Mouse (Mus musculus) testis, postnatal 10 days (tissue): Measurements from ENCODE around the gene Spats2.

ENCODE experiments used
- DNase-seq: peaks from one replicate; pipeline ENCODE4 v3.0.0; 2021; ENCODE audit warnings: low spot score

Spats2 gene

DNA sequence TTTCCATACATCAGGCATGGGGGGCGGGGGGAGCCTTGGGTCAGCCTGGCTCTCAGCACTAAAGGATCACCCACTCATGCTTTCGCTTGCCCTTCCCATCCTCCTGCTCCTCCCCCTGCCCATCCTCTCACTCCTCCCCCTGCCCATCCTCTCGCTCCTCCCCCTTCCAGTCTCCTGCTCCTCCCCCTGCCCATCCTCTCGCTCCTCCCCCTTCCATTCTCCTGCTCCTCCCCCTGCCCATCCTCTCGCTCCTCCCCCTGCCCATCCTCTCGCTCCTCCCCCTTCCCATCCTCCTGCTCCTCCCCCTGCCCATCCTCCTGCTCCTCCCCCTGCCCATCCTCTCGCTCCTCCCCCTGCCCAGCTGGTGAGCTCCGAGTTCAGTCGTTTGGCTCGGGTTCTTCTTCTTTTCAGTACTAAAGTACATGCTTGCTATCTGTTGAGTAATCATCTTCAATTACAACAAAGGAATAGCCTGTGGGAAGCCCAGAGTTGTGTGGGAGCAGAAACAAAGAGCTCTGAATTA lies 134.1 kb downstream of the Spats2 start:
- peak; percentile 86 for DNase-seq

DNA sequence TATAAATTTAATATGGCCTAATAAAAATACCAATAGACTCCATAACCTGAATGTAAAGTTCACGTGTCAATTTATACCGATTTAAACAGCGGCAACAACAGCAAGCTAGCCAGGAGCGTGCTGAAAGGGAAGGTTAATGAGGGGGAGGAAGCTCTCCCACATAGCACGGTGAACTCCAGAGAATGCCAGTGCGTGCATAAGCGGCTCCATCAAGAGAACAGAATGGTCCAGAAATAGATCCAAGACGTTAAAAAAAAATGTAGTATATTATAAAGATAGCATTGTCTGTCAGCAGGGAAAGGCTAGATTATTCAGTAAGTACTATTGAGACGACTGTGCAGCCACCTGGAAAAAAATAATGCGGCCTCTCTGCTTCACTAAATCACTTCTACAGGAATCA lies 137.0 kb downstream of the Spats2 start:
- DNase-seq = no peak
